Mouse (Mus musculus): ENCODE data around the gene Mafb. TPM values are rescaled to one million over a fixed set of nuclear protein-coding genes. Genes with fewer than 3 reads are reported as not detected.

Mafb gene
- polyA plus RNA-seq, 1 experiment: 0.02 TPM

DNA sequence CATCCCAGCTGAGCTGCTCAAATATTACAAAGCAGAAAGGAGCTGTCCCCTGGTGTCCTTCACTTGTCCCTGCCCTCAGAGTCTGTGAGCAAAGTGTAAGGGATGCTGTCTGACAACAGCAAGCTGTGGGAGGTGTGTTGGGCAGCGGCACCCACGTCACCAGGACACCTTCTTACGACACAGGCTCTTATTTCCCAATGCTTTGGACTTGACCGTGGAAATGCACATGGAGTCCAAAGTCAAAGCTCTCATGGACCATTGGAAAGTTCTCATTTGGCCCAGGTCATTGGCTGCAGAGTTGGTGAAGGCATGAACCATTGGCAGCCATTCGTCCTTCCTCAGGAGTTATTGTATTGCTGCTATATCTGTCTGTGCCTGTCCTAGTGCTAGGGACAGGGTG is 27.3 kb downstream of the Mafb start:
- H3K4me2 ChIP-seq (ENCODE audit: low read depth): no peak overlapping the region
- TF ChIP-seq MAX (IDR thresholded peaks at IDR 0.05; ENCODE audit: low read depth) (no peak), TCF3 (IDR thresholded peaks at IDR 0.05; ENCODE audit: insufficient read length, low read depth) (no peak), SRF (IDR thresholded peaks at IDR 0.05; ENCODE audit: control insufficient read depth, insufficient read length, low read depth) (no peak), REST (IDR thresholded peaks at IDR 0.05; ENCODE audit: insufficient read depth, insufficient read length) (no peak), MYOD1 (IDR thresholded peaks at IDR 0.05; ENCODE audit: control insufficient read depth in 1 of 3, insufficient read length in 2 of 3, low read depth in 2 of 3) (no peak), POLR2AphosphoS2 (IDR thresholded peaks at IDR 0.05; ENCODE audit: insufficient read length, low read depth) (no peak), USF1 (IDR thresholded peaks at IDR 0.05; ENCODE audit: low read depth) (no peak), POLR2A (IDR thresholded peaks at IDR 0.05; ENCODE audit: insufficient read length, low read depth) (no peak), TCF12 (IDR thresholded peaks at IDR 0.05; ENCODE audit: insufficient read depth, poor library complexity, severe bottlenecking) (no peak), E2F4 (IDR thresholded peaks at IDR 0.05; ENCODE audit: insufficient read depth) (no peak), MYOG (IDR thresholded peaks at IDR 0.05; ENCODE audit: control insufficient read depth in 1 of 3, insufficient read depth in 1 of 3, insufficient read length in 2 of 3, low read depth in 2 of 3) (no peak), CEBPB (IDR thresholded peaks at IDR 0.05; ENCODE audit: insufficient read depth, poor library complexity, severe bottlenecking) (no peak)
- H3ac ChIP-seq (ENCODE audit: control insufficient read depth, insufficient read length): no peak overlapping the region

DNA sequence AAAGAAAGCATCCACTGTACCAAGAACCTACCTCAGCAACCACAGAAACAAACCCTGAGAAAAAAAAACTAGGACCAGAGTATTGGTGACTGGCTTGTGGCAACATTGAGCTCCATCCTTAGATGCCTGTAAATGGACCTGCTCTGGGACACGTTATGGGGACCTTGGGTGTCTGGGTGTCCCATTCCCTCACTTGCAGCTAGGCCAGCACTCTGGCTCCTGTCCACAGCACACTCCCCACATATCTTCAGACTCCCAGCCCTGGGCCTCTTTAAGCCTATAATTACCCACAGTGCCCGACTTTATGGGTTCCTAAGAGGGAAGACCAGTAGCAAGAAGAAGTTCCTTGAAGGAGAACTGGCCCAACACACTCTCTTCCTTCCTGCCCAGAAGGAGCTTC is 30.8 kb downstream of the Mafb start:
- Histone ChIP-seq H3K4me2 (ENCODE audit: low read depth) (peak overlapping the region; percentile 0), H3K4me3 (no peak overlapping the region), H3K36me3 (ENCODE audit: control insufficient read depth, insufficient read depth) (no peaks in the 10 kb centered on the region), H3ac (ENCODE audit: control insufficient read depth, insufficient read length) (no peak overlapping the region), H3K79me2 (ENCODE audit: control insufficient read depth, insufficient read depth) (no peaks in the 10 kb centered on the region), H3K27me3 (ENCODE audit: control insufficient read depth, insufficient read depth, insufficient read length) (no peaks in the 10 kb centered on the region)
- no peak for TF ChIP-seq CEBPB (IDR thresholded peaks at IDR 0.05; ENCODE audit: insufficient read depth, poor library complexity, severe bottlenecking)

More for the DNA sequence above, 27.3 kb downstream of the Mafb start:
- no peak overlapping the region for H3K4me3 ChIP-seq
- no peaks in the 10 kb centered on the region for H3K36me3 ChIP-seq (ENCODE audit: control insufficient read depth, insufficient read depth)
- H3K79me2 ChIP-seq (ENCODE audit: control insufficient read depth, insufficient read depth): no peaks in the 10 kb centered on the region
- no peaks in the 10 kb centered on the region for H3K27me3 ChIP-seq (ENCODE audit: control insufficient read depth, insufficient read depth, insufficient read length)

DNA sequence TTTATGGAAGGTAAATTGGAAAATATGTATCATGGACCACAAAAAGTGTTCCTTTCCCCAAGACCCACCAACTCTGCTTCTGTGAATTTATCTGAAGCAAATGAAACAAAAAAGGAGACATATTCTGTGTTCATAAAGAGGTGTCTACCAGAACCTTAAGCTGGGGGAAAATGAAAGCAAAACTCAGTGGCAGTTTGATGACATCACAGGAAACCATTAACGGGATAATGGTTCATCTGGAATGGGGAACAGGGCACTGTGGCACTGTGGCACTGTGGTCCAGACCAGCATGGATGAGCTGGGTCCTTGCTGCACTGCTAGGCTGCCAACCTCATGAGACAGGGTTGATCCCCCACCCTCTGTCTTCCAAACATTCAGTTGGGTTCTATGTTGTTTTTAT is 31.8 kb downstream of the Mafb start:
- H3K4me3 ChIP-seq: no peak overlapping the region
- H3ac ChIP-seq (ENCODE audit: control insufficient read depth, insufficient read length): no peak overlapping the region
- no peak for TF ChIP-seq MYOD1 (IDR thresholded peaks at IDR 0.05; ENCODE audit: control insufficient read depth in 1 of 3, insufficient read length in 2 of 3, low read depth in 2 of 3)
- TF ChIP-seq POLR2A (IDR thresholded peaks at IDR 0.05; ENCODE audit: insufficient read length, low read depth): no peak
- no peak for TF ChIP-seq CEBPB (IDR thresholded peaks at IDR 0.05; ENCODE audit: insufficient read depth, poor library complexity, severe bottlenecking)
- TF ChIP-seq TCF12 (IDR thresholded peaks at IDR 0.05; ENCODE audit: insufficient read depth, poor library complexity, severe bottlenecking): no peak
- TF ChIP-seq REST (IDR thresholded peaks at IDR 0.05; ENCODE audit: insufficient read depth, insufficient read length): no peak
- TF ChIP-seq MYOG (IDR thresholded peaks at IDR 0.05; ENCODE audit: control insufficient read depth in 1 of 3, insufficient read depth in 1 of 3, insufficient read length in 2 of 3, low read depth in 2 of 3): no peak
- TF ChIP-seq E2F4 (IDR thresholded peaks at IDR 0.05; ENCODE audit: insufficient read depth): no peak
- no peak for TF ChIP-seq USF1 (IDR thresholded peaks at IDR 0.05; ENCODE audit: low read depth)
- TF ChIP-seq TCF3 (IDR thresholded peaks at IDR 0.05; ENCODE audit: insufficient read length, low read depth): no peak
- no peak for TF ChIP-seq SRF (IDR thresholded peaks at IDR 0.05; ENCODE audit: control insufficient read depth, insufficient read length, low read depth)
- TF ChIP-seq POLR2AphosphoS2 (IDR thresholded peaks at IDR 0.05; ENCODE audit: insufficient read length, low read depth): no peak
- no peak for TF ChIP-seq MAX (IDR thresholded peaks at IDR 0.05; ENCODE audit: low read depth)
- H3K79me2 ChIP-seq (ENCODE audit: control insufficient read depth, insufficient read depth): no peaks in the 10 kb centered on the region
- no peaks in the 10 kb centered on the region for H3K27me3 ChIP-seq (ENCODE audit: control insufficient read depth, insufficient read depth, insufficient read length)
- no peaks in the 10 kb centered on the region for H3K36me3 ChIP-seq (ENCODE audit: control insufficient read depth, insufficient read depth)
- peak overlapping the region; percentile 59 for H3K4me2 ChIP-seq (ENCODE audit: low read depth)

DNA sequence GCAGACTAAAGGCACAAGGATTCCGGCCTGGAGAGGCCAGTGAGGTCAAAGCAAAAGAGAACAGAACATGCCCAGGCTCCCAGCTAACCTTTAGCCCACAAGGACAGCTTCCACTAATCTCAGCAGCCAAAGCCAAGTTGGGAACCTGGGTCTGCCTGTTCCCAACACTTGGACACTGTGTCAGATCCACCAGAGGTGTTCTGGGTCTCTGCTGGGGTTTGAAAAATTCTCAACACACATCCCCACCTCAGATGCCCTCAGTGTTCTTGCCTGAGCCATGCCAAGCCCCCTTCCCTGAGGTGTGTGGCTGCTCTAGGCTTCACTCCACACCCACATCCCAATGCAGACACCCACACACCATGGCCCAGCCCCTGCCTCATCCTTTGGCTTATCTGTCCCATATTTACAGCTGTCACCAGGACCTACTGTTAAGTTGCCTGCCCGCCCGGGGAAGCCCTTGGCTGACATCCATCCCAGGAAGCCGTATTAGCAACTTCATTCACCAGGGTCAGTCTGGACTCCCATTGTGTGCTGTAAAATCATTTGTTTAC is 32.7 kb downstream of the Mafb start, which contains the start of gene Gm826:
Gene Gm826 (minus strand): TSS at position 52 of the 551 bp plus-strand sequence.
- no peak within 1 kb of the TSS for H3ac ChIP-seq (ENCODE audit: control insufficient read depth, insufficient read length)
- no peak within 1 kb of the TSS for H3K4me3 ChIP-seq
- TF ChIP-seq CEBPB (IDR thresholded peaks at IDR 0.05; ENCODE audit: insufficient read depth, poor library complexity, severe bottlenecking) (no peak), MAX (IDR thresholded peaks at IDR 0.05; ENCODE audit: low read depth) (no peak), E2F4 (IDR thresholded peaks at IDR 0.05; ENCODE audit: insufficient read depth) (no peak), USF1 (IDR thresholded peaks at IDR 0.05; ENCODE audit: low read depth) (no peak), REST (IDR thresholded peaks at IDR 0.05; ENCODE audit: insufficient read depth, insufficient read length) (no peak), TCF12 (IDR thresholded peaks at IDR 0.05; ENCODE audit: insufficient read depth, poor library complexity, severe bottlenecking) (no peak), TCF3 (IDR thresholded peaks at IDR 0.05; ENCODE audit: insufficient read length, low read depth) (no peak), POLR2A (IDR thresholded peaks at IDR 0.05; ENCODE audit: insufficient read length, low read depth) (no peak), POLR2AphosphoS2 (IDR thresholded peaks at IDR 0.05; ENCODE audit: insufficient read length, low read depth) (no peak)
- no peaks in the 10 kb centered on the region for H3K79me2 ChIP-seq (ENCODE audit: control insufficient read depth, insufficient read depth)
- no peaks in the 10 kb centered on the region for H3K36me3 ChIP-seq (ENCODE audit: control insufficient read depth, insufficient read depth)
- H3K27me3 ChIP-seq (ENCODE audit: control insufficient read depth, insufficient read depth, insufficient read length): no peaks in the 10 kb centered on the region
- peak within 1 kb of the TSS; percentile 59 for H3K4me2 ChIP-seq (ENCODE audit: low read depth)

All from myocyte (in vitro differentiated cells).